Mouse (Mus musculus) bone marrow, adult 2 months (tissue): Measurements from ENCODE around the gene Psmb2. TPM values are rescaled to one million over a fixed set of nuclear protein-coding genes. Genes with fewer than 3 reads are reported as not detected.

Experiments
- H3K27ac ChIP-seq: fragments of 200-500 bp; 2 replicates; pipeline ENCODE4 v1.5.1; 2012; ENCODE audit warnings: low read depth, mild to moderate bottlenecking, control low read depth, inconsistent platforms, low read length; ENCODE audit not compliant: control insufficient read depth, poor library complexity, insufficient read depth
- H3K4me1 ChIP-seq: fragments of 200-500 bp; 2 replicates; pipeline ENCODE4 v1.6.1; 2011; ENCODE audit warnings: low read length; ENCODE audit not compliant: control insufficient read depth, insufficient read depth
- H3K4me3 ChIP-seq: fragments of 200-500 bp; replicated peaks from 2 replicates; pipeline ENCODE3; 2011; ENCODE audit warnings: mild to moderate bottlenecking, low read depth, low read length, control low read depth; ENCODE audit not compliant: control insufficient read depth
- CTCF ChIP-seq: fragments of 200-500 bp; IDR thresholded peaks from 2 replicates; pipeline ENCODE4 v1.5.1; 2011; ENCODE audit warnings: low read length, control low read depth; ENCODE audit not compliant: control insufficient read depth, insufficient read depth
- POLR2A ChIP-seq: fragments of 200-500 bp; IDR thresholded peaks from 2 replicates; pipeline ENCODE4 v1.6.1; 2011; ENCODE audit warnings: low read depth, mild to moderate bottlenecking, control low read depth, low read length, borderline replicate concordance; ENCODE audit not compliant: control insufficient read depth
- WGBS: fragments of 180-500 bp; shearing (Covaris S2); methylation state at CpG from one replicate; pipeline ENCODE4 v1.1.7; 2018; 5-methylcytosine and 5-hydroxymethylcytosine counted together
- polyA plus RNA-seq: library from polyadenylated mRNA; stranded (reverse); fragments of >200 nt; gene quantifications from 2 replicates; pipeline ENCODE4 v1.2.4, GENCODE M21; 2011; ENCODE audit warnings: low replicate concordance; ENCODE audit not compliant: missing spikeins, insufficient read depth, insufficient read length

Gene Psmb2
- polyA plus RNA-seq, 1 experiment: 120 TPM

DNA sequence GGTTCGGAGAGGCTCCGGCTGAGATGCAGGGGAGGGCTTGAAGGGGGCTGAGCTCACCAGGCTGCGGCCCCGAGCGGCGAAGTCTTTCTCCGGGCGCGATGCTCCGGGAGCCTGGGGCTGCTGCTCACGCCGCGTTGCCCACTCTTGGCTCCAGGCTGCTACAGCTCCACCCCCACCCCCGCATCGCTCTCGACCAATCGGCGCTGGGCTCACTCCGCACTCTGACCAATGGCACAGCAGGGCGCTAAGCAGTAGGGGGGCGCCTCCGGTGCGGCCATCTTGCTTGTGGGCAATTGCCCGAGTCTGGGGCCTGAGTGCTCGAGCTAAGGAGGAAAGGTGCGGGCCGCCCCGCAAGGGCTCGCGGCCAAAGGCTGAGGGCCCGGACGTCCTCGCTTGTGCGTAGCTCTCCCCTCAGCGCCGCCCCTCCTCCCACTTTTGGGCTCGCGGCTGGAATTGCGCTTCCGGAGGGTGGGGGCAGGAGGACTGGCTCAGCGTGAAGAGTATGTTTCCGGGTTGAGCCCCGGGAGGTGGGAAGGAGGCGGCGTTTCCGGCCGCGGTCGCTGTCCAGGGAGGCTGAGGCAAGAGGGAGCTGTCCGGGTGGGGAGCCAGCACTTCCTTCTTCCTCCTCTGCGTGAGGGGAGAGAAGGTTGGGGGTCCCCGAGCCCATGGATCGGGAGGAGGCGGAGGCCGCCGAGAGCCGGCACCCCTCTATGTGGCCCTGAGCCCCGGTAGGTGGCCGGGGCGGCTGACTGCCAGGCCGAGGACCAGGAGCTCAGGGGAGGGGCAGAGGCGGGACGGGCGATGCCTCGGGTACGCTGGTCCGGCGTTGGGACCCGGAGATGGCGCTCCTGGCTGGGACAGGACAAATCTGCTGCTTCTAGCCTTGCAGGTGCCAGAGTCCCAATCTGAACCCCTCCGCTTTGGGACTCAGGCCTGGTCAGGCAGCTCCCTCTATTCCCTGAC, 76.1 kb downstream of the Psmb2 start, which contains the start of the genes Ncdn and AU040320:
Gene Ncdn, minus strand, starts transcription at position 171 of the 963 bp plus-strand sequence.
Gene AU040320, plus strand, starts transcription at position 277 of the 963 bp plus-strand sequence.
- Histone ChIP-seq H3K4me3 (peak within 1 kb of the TSS; percentile 94), H3K27ac (peak within 1 kb of the TSS; percentile 92), H3K4me1 (no peaks in the 10 kb centered on the region)
- no peak for TF ChIP-seq CTCF
- peak; percentile 73; the same call in 1 of the 2 replicates for TF ChIP-seq POLR2A
- WGBS: under 1% methylated on average over 71 of the region's 71 CpGs

DNA sequence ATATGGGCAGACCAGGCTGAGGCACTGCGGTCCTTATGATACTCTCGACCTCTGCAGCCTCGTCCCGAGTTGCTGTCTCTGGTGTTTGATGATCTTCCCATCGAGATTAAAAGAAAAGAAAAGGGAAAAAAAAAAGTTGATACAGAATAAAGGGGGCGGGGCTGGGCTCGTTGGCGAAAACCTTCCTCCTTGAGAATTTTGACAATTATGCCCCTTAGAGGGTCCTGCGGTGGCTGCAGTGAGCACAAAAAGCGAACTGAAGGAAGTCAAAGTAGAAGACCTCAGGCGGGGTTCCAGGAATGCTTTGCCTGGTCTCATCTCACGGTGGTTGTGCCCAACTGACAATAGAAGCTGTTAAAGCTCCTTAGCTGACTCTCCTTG, 76.8 kb downstream of the Psmb2 start:
- Histone ChIP-seq H3K4me1 (no peaks in the 10 kb centered on the region), H3K4me3 (peak overlapping the region; percentile 94), H3K27ac (peak overlapping the region; percentile 92; the same call in 1 of the 2 replicates)
- no peak for TF ChIP-seq CTCF
- TF ChIP-seq POLR2A: no peak
- 1% methylated on average over 12 of the region's 12 CpGs for WGBS

DNA sequence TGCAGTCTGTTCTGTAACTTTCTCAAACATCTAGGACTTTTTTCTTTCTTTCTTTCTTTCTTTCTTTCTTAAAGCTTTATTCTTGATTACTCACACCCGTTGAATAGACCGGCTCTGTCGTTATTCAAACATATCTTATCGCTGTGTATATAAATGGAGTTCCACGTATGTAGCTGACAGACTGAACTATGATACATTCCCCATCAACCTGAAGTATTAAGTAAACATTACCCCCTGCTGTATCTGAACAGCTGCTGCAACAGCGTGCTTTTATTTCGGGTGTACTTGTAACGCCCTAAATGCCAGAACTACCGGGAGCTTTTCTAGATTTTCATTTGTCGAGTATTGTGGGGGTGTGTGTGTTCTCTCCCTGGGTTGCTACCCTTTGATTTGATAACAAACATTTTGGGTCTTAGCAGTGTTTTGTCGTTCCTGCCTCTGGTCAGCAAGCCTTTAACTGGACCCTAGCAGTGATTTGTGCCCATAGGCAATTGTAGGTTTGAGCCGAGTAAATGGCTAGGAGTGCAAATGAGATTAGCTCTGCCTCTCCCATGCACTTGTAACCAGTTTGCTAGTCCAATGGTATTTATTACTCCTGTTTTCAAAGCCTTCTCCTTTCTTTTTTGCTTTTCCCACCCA, 77.4 kb downstream of the Psmb2 start:
- 75% methylated on average over 12 of the region's 12 CpGs for WGBS
- Histone ChIP-seq H3K27ac (no peak overlapping the region), H3K4me3 (no peak overlapping the region), H3K4me1 (no peaks in the 10 kb centered on the region)
- TF ChIP-seq POLR2A (no peak), CTCF (no peak)

DNA sequence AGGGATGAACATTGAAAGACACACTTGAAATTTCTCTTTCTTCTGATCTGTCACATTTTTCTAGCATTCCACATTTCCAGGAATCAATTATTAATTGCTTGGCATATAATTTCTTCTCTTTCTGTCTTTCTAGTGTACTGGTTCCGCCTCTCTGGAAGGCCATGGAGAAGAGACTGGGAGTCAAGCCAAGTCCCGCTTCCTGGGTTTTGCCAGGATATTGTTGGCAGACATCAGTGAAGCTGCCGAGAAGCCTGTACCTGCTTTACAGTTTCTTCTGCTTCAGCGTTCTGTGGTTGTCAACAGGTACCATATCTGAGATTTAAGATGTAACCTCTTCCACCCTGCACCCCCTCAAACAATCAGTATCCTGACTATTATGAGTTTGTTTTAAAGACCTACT, 79.3 kb downstream of the Psmb2 start:
- no peak for TF ChIP-seq CTCF
- TF ChIP-seq POLR2A: no peak
- no peak overlapping the region for H3K27ac ChIP-seq
- no peak overlapping the region for H3K4me3 ChIP-seq
- WGBS: 82% methylated on average over 4 of the region's 4 CpGs
- no peaks in the 10 kb centered on the region for H3K4me1 ChIP-seq

DNA sequence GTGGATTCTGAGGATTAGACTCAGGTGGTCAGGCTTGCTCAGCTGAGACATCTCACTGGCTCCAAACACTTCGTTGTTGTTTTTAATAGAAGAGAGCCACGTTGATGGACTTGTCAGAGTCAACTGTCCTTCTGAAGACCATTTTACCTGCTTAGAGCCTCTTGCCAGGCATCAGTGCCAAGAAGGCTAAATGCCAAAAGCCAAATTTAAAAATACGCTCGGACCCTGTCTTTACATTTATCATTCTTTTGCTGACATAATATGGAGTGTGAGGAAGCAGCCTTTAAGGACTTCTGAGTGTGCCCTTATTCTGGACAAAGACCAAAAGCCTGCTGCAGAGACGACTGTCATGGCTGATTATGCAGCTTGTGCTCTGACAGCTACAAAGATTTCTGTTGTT, 80.9 kb downstream of the Psmb2 start:
- WGBS: 86% methylated on average over 5 of the region's 5 CpGs
- H3K4me3 ChIP-seq: no peak overlapping the region
- H3K27ac ChIP-seq: no peak overlapping the region
- TF ChIP-seq POLR2A (no peak), CTCF (no peak)
- no peaks in the 10 kb centered on the region for H3K4me1 ChIP-seq

Other genes starting within 250 kb of the Psmb2 start
- gene Ago3, start 248.1 kb upstream of the Psmb2 start, polyA plus RNA-seq: 1.9 and 5.2 TPM in 2 replicates
- 5.9 and 15.4 TPM in 2 replicates for gene Ago1, start 209.0 kb upstream of the Psmb2 start, polyA plus RNA-seq
- 1.5 and 3.5 TPM in 2 replicates for gene Ago4, start 144.2 kb upstream of the Psmb2 start, polyA plus RNA-seq
- 44.5 and 66.4 TPM in 2 replicates for gene Clspn, start 120.7 kb upstream of the Psmb2 start, polyA plus RNA-seq
- gene 5730409E04Rik, start 67.8 kb upstream of the Psmb2 start, polyA plus RNA-seq: 1.9 and 3.1 TPM in 2 replicates
- not detected in 2 replicates for gene Tfap2e, start 58.6 kb downstream of the Psmb2 start, polyA plus RNA-seq
- 6.2 and 10.2 TPM in 2 replicates for gene Ncdn, start 75.8 kb downstream of the Psmb2 start, polyA plus RNA-seq
- gene AU040320, start 75.9 kb downstream of the Psmb2 start, polyA plus RNA-seq: 7.5 and 13.9 TPM in 2 replicates